Mouse (Mus musculus) embryonic facial prominence, embryonic 11.5 days (tissue): ENCODE results near the gene Kif1bp. TPM values are rescaled to one million over a fixed set of nuclear protein-coding genes. Genes with fewer than 3 reads are reported as not detected.

Experiments
- ATAC-seq: fragments of 200-750 bp; cut with Nextera tagmentation; replicated peaks from 2 replicates; pipeline ENCODE4 v1.8.0; 2017; ENCODE audit warnings: low read depth; ENCODE audit not compliant: insufficient number of reproducible peaks, low FRiP score, low TSS enrichment
- DNase-seq: peaks from one replicate; pipeline ENCODE4 v3.0.0-alpha.2; 2015; ENCODE audit warnings: low spot score
- H3K27ac ChIP-seq: fragments of 300-500 bp; sonication (generic); replicated peaks from 2 replicates; pipeline ENCODE4 v1.5.1; 2014; ENCODE audit warnings: mild to moderate bottlenecking, low read depth, low read length, control low read depth
- H3K27me3 ChIP-seq: fragments of 300-500 bp; sonication (generic); 2 replicates; pipeline ENCODE4 v1.6.1; 2014; ENCODE audit warnings: mild to moderate bottlenecking, low read length, moderate library complexity, mixed read lengths; ENCODE audit not compliant: control insufficient read depth, insufficient read depth
- H3K36me3 ChIP-seq: fragments of 300-500 bp; sonication (generic); replicated peaks from 2 replicates; pipeline ENCODE4 v1.6.1; 2014; ENCODE audit warnings: low read depth, mild to moderate bottlenecking, low read length, moderate library complexity, mixed read lengths; ENCODE audit not compliant: control insufficient read depth, insufficient read depth
- H3K4me1 ChIP-seq: fragments of 300-500 bp; sonication (generic); 2 replicates; pipeline ENCODE4 v1.6.1; 2014; ENCODE audit warnings: low read length, mixed read lengths; ENCODE audit not compliant: control insufficient read depth, insufficient read depth
- H3K4me2 ChIP-seq: fragments of 300-500 bp; sonication (generic); 2 replicates; pipeline ENCODE4 v1.6.1; 2014; ENCODE audit warnings: low read depth, mild to moderate bottlenecking, control low read depth, low read length, moderate library complexity
- H3K4me3 ChIP-seq: fragments of 300-500 bp; sonication (generic); 2 replicates; pipeline ENCODE4 v1.5.1; 2014; ENCODE audit warnings: low read depth, low read length, control low read depth
- H3K9ac ChIP-seq: fragments of 300-500 bp; sonication (generic); replicated peaks from 2 replicates; pipeline ENCODE4 v1.6.1; 2014; ENCODE audit warnings: mild to moderate bottlenecking, control low read depth, low read length
- H3K9me3 ChIP-seq: fragments of 300-500 bp; sonication (generic); replicated peaks from 2 replicates; pipeline ENCODE4 v1.6.1; 2016; ENCODE audit warnings: mild to moderate bottlenecking, low read length, inconsistent platforms, mixed read lengths; ENCODE audit not compliant: control insufficient read depth
- WGBS: fragments of 180-500 bp; shearing (Covaris S2); extraction: QIAGEN DNeasy Blood & Tissue Kit; methylation state at CpG from one replicate; pipeline ENCODE4 v1.1.7; 2014; 5-methylcytosine and 5-hydroxymethylcytosine counted together
- polyA plus RNA-seq: library from polyadenylated mRNA; unstranded; fragments of >200 nt; fragmentation: Nextera tagmentation; extraction: Ambion mirVana; gene quantifications from 2 replicates; pipeline ENCODE4 v1.2.1, GENCODE M21; 2014

Gene Kif1bp
- polyA plus RNA-seq, 1 experiment from 2014 or later = 48.5 TPM

DNA sequence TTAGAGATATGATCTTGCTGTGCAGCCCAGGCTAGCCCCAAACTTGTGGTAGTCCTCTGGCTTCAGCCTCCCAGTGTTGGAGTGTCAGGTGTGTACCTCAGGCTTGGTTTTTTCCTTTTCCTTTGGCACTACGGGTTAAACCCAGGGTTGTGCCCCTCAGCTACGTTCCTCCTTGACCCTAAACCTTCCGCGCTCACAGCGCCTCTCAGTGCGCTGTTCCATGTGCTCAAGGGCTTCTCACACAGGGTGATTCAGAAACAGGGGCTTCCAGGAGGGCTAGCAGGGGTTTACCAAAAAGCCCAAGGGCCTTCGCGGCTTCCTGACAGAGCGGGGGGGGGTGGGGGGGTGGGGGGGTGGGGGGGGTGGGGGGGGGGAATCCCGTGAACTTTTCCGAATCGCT is 35.8 kb downstream of the Kif1bp start:
- H3K4me3 ChIP-seq = no peak overlapping the region
- H3K27ac ChIP-seq = no peak overlapping the region
- H3K9me3 ChIP-seq = no peaks in the 10 kb centered on the region
- no peak for ATAC-seq
- H3K4me1 ChIP-seq = no peaks in the 10 kb centered on the region
- no peak overlapping the region for H3K4me2 ChIP-seq
- 95% methylated on average over 12 of the region's 12 CpGs for WGBS
- H3K9ac ChIP-seq = no peak overlapping the region
- H3K27me3 ChIP-seq = no peaks in the 10 kb centered on the region
- no peaks in the 10 kb centered on the region for H3K36me3 ChIP-seq
- no peak for DNase-seq

DNA sequence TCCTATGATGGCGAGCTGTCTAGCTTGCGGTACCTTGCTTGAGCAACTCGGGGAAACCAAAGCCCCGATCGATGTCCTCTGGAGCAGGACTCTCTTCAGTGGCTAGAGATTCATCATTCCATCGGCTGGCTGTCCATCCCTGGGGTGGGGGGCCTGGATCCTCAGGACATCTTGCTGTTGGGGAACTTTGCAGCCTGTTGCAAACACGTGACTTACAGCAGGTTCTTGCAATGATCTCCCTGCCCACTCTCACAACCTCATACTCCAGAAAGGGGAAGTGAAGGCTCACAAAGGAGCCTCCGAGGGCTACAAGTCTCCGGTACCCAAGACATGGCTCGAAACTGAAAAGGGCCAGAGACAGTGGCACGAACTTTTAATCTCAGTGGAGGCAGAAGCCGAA is 36.8 kb downstream of the Kif1bp start:
- no peak for ATAC-seq
- 92% methylated on average over 12 of the region's 12 CpGs for WGBS
- H3K9ac ChIP-seq = no peak overlapping the region

DNA sequence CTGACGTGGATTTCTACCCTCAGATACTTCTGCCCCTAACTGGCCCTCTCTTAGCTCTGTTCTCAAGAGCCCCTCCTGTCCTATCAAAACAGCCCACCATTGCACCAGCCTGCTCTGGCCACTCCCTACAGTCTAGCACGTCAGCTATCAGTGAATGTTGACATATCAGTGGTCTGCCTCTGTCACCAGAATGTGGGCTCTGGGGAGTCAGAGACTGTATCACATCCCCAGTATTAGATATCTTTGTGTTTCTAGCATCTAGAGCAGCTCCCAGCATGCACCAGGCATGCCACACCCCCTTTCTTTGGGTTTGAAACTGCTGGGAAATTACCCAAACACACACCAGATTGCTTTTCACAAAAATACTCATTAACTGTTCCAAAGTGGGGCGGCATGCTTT is 37.5 kb downstream of the Kif1bp start:
- Histone ChIP-seq H3K27me3 (no peaks in the 10 kb centered on the region), H3K27ac (no peak overlapping the region), H3K9ac (no peak overlapping the region), H3K4me3 (no peak overlapping the region), H3K9me3 (no peaks in the 10 kb centered on the region), H3K36me3 (no peaks in the 10 kb centered on the region), H3K4me2 (no peak overlapping the region), H3K4me1 (no peaks in the 10 kb centered on the region)
- 61% methylated on average over 3 of the region's 3 CpGs for whole genome bisulfite sequencing
- ATAC-seq (no peak), DNase-seq (no peak)

More for the DNA sequence above, 36.8 kb downstream of the Kif1bp start:
- Histone ChIP-seq H3K4me1 (no peaks in the 10 kb centered on the region), H3K4me2 (no peak overlapping the region), H3K27ac (no peak overlapping the region), H3K4me3 (no peak overlapping the region), H3K36me3 (no peaks in the 10 kb centered on the region), H3K27me3 (no peaks in the 10 kb centered on the region), H3K9me3 (no peaks in the 10 kb centered on the region)
- no peak for DNase-seq

DNA sequence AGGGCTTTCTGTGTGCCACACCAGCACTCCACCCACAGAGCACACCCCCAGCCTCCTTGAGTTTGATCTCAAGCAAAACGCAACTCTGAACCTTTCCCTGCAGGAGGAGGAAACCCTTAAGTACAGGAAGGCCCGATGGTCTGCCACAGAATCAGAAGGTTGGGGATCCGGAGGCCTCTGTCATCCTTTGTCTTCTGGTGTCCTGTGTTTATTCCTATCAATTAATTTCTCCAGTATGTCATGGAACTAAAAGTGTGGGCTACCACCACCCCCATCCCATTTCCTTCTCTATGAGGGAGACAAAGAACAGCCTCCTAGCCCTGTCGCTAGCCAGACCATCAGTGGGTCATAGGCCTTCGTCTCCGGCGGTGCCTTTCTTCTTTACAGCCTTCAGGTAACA is 43.7 kb downstream of the Kif1bp start:
- Histone ChIP-seq H3K4me3 (no peak overlapping the region), H3K4me1 (no peaks in the 10 kb centered on the region), H3K27ac (no peak overlapping the region), H3K36me3 (no peaks in the 10 kb centered on the region), H3K27me3 (no peaks in the 10 kb centered on the region), H3K9me3 (no peaks in the 10 kb centered on the region), H3K9ac (no peak overlapping the region), H3K4me2 (no peak overlapping the region)
- ATAC-seq = no peak
- DNase-seq = no peak
- 84% methylated on average over 7 of the region's 7 CpGs for WGBS

DNA sequence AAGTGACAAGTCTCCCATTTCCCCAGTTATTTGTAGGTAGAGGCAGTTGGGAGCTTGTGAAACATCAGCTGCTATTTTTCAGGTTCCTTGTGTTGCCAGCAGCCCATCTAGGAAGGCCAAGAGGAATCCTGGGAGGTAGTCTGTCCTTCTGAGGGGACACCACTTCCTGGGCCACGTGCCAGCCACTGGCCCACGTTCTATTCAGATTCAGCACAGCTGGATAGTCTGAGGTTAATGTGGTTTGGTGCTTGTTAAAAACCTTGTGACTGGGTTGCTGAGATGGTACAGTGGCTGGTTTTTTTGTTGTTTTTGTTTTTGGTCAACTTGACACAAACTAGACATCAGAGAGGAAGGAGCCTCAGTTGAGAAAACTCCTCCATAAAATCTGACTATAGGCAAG is 45.4 kb downstream of the Kif1bp start:
- WGBS = 60% methylated on average over 2 of the region's 2 CpGs
- Histone ChIP-seq H3K4me3 (no peak overlapping the region), H3K9ac (no peak overlapping the region), H3K27ac (no peak overlapping the region), H3K4me1 (no peaks in the 10 kb centered on the region), H3K36me3 (no peaks in the 10 kb centered on the region), H3K9me3 (no peaks in the 10 kb centered on the region), H3K4me2 (no peak overlapping the region), H3K27me3 (no peaks in the 10 kb centered on the region)
- ATAC-seq (no peak), DNase-seq (no peak)

DNA sequence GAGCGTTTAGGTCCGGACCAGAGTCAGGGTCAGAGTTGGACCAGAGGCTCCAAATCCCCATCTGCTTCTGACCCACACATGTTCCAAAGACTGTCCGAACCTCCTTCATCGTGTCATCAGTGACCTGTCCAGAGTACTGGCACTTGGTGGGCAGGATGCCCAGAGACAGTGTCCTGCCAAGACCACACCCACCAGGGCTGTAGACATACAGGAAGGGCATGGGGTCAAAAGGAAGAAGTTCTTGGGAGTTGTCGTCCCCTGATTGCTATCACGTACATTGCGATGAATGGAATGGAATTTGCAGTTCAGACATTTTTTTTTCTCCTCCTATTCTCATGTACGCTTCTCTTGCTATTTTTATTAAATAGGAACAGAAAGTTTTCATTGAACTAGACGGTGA is 48.1 kb downstream of the Kif1bp start:
- H3K4me2 ChIP-seq = no peak overlapping the region
- no peak overlapping the region for H3K9ac ChIP-seq
- ATAC-seq (no peak), DNase-seq (no peak)
- no peaks in the 10 kb centered on the region for H3K36me3 ChIP-seq
- no peaks in the 10 kb centered on the region for H3K4me1 ChIP-seq
- no peaks in the 10 kb centered on the region for H3K9me3 ChIP-seq
- H3K27ac ChIP-seq = no peak overlapping the region
- H3K4me3 ChIP-seq = no peak overlapping the region
- 81% methylated on average over 9 of the region's 9 CpGs for WGBS
- no peaks in the 10 kb centered on the region for H3K27me3 ChIP-seq

DNA sequence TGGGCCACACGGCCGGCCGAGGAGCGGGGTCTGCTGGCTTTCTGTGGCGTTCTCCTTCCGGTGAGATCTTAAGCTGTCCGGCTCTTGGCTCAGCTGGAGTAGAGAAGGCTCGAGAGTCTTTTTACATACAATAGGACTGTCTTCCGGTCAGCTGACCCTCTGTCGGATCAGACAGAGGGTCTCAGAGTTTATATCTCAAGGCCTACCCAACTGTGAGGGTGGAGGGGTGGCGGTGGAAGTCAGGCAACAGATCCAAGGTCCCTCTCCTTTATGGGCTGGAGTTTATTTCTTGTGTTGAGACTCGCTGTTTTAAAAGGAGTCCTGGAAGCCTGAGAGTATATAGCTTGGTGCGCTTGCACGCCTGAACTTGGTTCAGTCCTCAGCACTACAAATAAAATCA is 50.9 kb downstream of the Kif1bp start, which contains the start of gene Srgn:
TSS of gene Srgn (minus strand) at position 101 of the 400 bp plus-strand sequence.
- Histone ChIP-seq H3K27ac (no peak within 1 kb of the TSS), H3K4me3 (no peak within 1 kb of the TSS), H3K9ac (no peak within 1 kb of the TSS), H3K9me3 (no peaks in the 10 kb centered on the region), H3K4me1 (no peaks in the 10 kb centered on the region), H3K4me2 (no peak within 1 kb of the TSS), H3K36me3 (no peaks in the 10 kb centered on the region), H3K27me3 (no peaks in the 10 kb centered on the region)
- WGBS = 89% methylated on average over 14 of the region's 14 CpGs
- no peak for DNase-seq
- no peak for ATAC-seq

DNA sequence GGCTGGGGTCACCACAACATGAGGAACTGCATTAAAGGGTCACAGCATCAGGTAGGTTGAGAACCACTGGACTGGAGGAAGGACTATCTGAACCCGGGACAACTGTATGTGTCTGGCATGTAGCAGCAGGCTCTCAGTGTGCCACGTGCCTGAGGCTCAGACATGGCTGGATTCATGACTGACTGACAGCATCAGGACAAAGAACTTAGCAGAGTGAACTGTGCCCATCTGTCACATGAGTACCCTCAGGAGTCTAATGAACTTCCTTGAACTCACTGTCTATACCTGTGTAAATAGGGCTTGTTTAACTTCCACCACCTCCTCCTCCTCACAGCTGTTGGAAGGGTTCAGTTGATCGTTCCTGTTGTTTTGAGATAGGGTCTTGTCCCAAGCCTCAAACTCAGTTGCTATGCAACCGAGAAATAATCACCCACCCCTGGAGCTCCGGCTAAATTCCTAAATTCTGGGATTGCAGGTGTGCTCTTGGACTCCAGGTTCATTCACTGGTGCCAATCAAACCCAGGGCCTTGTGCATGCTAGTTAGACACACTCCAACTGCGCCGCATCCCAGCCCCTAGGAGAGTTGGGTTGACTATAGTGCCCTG is 55.8 kb downstream of the Kif1bp start:
- Histone ChIP-seq H3K9me3 (no peaks in the 10 kb centered on the region), H3K9ac (no peak overlapping the region), H3K4me2 (no peak overlapping the region), H3K27me3 (no peaks in the 10 kb centered on the region), H3K27ac (no peak overlapping the region), H3K4me1 (no peaks in the 10 kb centered on the region), H3K36me3 (no peaks in the 10 kb centered on the region), H3K4me3 (no peak overlapping the region)
- 81% methylated on average over 7 of the region's 7 CpGs for WGBS
- DNase-seq (no peak), ATAC-seq (no peak)
